Mouse (Mus musculus) stomach, embryonic 16.5 days (tissue): ENCODE measurements around the gene Ccl7. TPM values are rescaled to one million over a fixed set of nuclear protein-coding genes. Genes with fewer than 3 reads are reported as not detected.

Source experiments
- ATAC-seq: fragments of 200-750 bp; cut with Nextera tagmentation; 2 replicates; pipeline ENCODE4 v1.8.0; 2017; ENCODE audit warnings: moderate number of reproducible peaks, moderate TSS enrichment; ENCODE audit not compliant: insufficient read depth, low FRiP score
- H3K27ac ChIP-seq: fragments of 300-500 bp; sonication (generic); 2 replicates; pipeline ENCODE4 v1.5.1; 2014; ENCODE audit warnings: low read length
- H3K27me3 ChIP-seq: fragments of 300-500 bp; sonication (generic); 2 replicates; pipeline ENCODE4 v1.6.1; 2014; ENCODE audit warnings: low read length, control low read depth, mixed read lengths; ENCODE audit not compliant: control insufficient read depth, insufficient read depth
- H3K36me3 ChIP-seq: fragments of 300-500 bp; sonication (generic); 2 replicates; pipeline ENCODE4 v1.6.1; 2014; ENCODE audit warnings: low read length; ENCODE audit not compliant: control insufficient read depth, insufficient read depth
- H3K4me1 ChIP-seq: fragments of 300-500 bp; sonication (generic); 2 replicates; pipeline ENCODE4 v1.6.1; 2014; ENCODE audit warnings: low read length, control low read depth, mixed read lengths; ENCODE audit not compliant: control insufficient read depth, insufficient read depth
- H3K4me2 ChIP-seq: fragments of 300-500 bp; sonication (generic); 2 replicates; pipeline ENCODE4 v1.6.1; 2014; ENCODE audit warnings: low read depth, low read length, mixed read lengths
- H3K4me3 ChIP-seq: fragments of 300-500 bp; sonication (generic); replicated peaks from 2 replicates; pipeline ENCODE4 v1.5.1; 2014; ENCODE audit warnings: mild to moderate bottlenecking, low read length
- H3K9ac ChIP-seq: fragments of 300-500 bp; sonication (generic); 2 replicates; pipeline ENCODE4 v1.6.1; 2014; ENCODE audit warnings: low read length
- H3K9me3 ChIP-seq: fragments of 300-500 bp; sonication (generic); replicated peaks from 2 replicates; pipeline ENCODE4 v1.6.1; 2016; ENCODE audit warnings: low read length, control low read depth; ENCODE audit not compliant: control insufficient read depth
- WGBS: fragments of 180-500 bp; shearing (Covaris S2); extraction: QIAGEN DNeasy Blood & Tissue Kit; methylation state at CpG from one replicate; pipeline ENCODE4 v1.1.7; 2014; 5-methylcytosine and 5-hydroxymethylcytosine counted together
- polyA plus RNA-seq: library from polyadenylated mRNA; unstranded; fragments of >200 nt; fragmentation: Nextera tagmentation; extraction: Ambion mirVana; gene quantifications from 2 replicates; pipeline ENCODE4 v1.2.1, GENCODE M21; 2015

Gene Ccl7
- 1.7 and 1.8 TPM in 2 replicates for polyA plus RNA-seq

DNA sequence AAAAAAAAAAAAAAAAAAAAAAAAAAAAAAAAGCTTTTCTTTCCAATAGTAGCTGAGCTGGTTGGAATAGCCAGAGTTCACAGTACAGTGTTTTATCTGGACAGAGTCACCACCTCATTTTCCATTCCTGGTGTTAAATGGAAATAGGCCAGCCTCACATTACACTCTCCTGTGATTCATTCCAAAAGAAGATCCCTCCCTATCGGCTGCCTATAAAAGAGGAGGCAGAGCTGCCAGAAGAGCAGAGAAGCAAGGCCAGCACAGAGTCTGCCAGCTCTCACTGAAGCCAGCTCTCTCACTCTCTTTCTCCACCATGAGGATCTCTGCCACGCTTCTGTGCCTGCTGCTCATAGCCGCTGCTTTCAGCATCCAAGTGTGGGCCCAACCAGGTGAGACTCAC, at the start of gene Ccl7:
Gene Ccl7, plus strand, starts transcription at position 242 of the 400 bp plus-strand sequence.
- Histone ChIP-seq H3K9me3 (no peaks in the 10 kb centered on the region), H3K27ac (no peak within 1 kb of the TSS), H3K36me3 (no peaks in the 10 kb centered on the region), H3K4me2 (no peak within 1 kb of the TSS), H3K4me3 (no peak within 1 kb of the TSS), H3K4me1 (no peaks in the 10 kb centered on the region), H3K9ac (no peak within 1 kb of the TSS), H3K27me3 (no peaks in the 10 kb centered on the region)
- WGBS, result 71% methylated on average over 3 of the region's 3 CpGs
- no peak for ATAC-seq

DNA sequence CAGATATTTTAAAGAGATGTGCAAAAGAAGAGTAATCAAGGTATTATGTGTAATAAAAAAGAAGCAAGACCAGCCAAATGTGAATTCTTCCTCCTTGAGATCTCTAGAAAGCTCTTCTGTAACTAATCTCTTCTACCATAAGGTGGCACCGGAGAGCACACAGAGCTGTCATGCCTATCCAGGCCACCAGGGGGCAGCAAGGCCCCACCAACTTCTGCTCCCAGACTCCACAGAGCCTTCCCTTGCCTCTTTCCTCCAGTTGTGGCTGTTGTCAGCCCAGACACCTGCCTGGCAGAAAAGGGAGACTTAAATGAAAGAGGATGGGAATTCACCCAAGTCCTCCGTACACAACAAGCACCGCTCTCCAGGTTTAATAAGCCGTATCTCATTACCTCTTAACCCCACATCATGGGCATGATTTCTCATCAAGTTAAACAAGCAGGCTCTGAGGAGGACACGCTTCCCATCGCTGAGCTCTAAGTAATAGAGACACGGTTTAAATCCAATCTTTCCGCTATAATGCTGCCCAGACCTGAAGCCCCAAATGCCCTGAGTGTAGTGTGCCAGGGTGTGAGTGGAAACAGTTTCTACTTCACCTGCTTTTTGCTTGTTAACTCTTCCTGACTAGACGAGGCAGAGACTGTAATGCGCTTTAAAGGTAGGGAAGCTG, 49.2 kb upstream of the Ccl7 start:
- Histone ChIP-seq H3K27ac (no peak overlapping the region), H3K27me3 (no peaks in the 10 kb centered on the region), H3K36me3 (no peaks in the 10 kb centered on the region), H3K9me3 (no peaks in the 10 kb centered on the region), H3K9ac (no peak overlapping the region), H3K4me2 (no peak overlapping the region), H3K4me3 (no peak overlapping the region), H3K4me1 (no peaks in the 10 kb centered on the region)
- WGBS, result 65% methylated on average over 10 of the region's 10 CpGs
- ATAC-seq, result no peak

DNA sequence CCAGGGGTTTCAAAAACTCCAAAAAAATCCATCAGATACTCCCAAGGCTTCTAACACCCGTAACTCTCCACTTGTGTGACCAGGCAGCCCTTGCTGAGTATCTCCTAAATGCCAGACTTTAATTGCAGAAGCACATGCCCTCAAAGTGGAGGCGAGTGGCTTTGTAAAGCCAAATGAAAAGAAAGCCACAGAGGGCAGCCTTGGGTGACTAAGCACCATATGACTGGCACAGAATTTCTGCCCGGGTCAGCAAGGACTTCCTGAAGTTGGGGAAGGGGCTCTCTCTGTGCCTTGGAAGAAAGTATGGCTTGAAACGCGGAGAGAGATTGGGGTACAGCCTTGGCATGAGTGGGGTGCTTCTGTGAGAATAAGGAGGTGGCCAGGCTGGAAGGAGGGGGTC, 48.4 kb upstream of the Ccl7 start:
- H3K9ac ChIP-seq, result no peak overlapping the region
- no peak for ATAC-seq
- H3K4me2 ChIP-seq, result no peak overlapping the region
- H3K4me3 ChIP-seq, result no peak overlapping the region
- H3K27me3 ChIP-seq, result no peaks in the 10 kb centered on the region
- no peaks in the 10 kb centered on the region for H3K4me1 ChIP-seq
- H3K36me3 ChIP-seq, result no peaks in the 10 kb centered on the region
- WGBS, result 81% methylated on average over 5 of the region's 5 CpGs
- H3K27ac ChIP-seq, result no peak overlapping the region
- H3K9me3 ChIP-seq, result no peaks in the 10 kb centered on the region

DNA sequence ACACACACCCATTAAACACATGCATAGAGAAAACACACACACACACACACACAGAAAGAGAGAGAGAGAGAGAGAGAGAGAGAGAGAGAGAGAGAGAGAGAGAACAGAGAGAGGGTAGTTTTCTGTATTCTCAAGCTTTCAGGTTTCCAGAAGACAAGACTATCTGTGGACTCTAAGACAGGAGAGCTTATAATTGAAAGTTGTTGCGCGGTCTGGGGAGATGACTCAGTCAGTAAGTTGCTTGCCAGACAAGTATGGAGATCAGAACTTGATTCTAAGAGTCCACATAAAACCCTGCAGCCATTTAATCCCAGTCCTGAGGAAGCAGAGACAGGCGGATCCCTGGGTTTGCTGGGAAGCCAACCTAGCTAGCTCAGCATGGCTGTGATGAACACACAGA, 46.9 kb upstream of the Ccl7 start:
- no peak overlapping the region for H3K9ac ChIP-seq
- H3K27ac ChIP-seq, result no peak overlapping the region
- no peak overlapping the region for H3K4me3 ChIP-seq
- no peak for ATAC-seq
- no peaks in the 10 kb centered on the region for H3K36me3 ChIP-seq
- WGBS, result 87% methylated on average over 3 of the region's 3 CpGs
- no peaks in the 10 kb centered on the region for H3K9me3 ChIP-seq
- no peaks in the 10 kb centered on the region for H3K4me1 ChIP-seq
- H3K4me2 ChIP-seq, result no peak overlapping the region
- no peaks in the 10 kb centered on the region for H3K27me3 ChIP-seq

DNA sequence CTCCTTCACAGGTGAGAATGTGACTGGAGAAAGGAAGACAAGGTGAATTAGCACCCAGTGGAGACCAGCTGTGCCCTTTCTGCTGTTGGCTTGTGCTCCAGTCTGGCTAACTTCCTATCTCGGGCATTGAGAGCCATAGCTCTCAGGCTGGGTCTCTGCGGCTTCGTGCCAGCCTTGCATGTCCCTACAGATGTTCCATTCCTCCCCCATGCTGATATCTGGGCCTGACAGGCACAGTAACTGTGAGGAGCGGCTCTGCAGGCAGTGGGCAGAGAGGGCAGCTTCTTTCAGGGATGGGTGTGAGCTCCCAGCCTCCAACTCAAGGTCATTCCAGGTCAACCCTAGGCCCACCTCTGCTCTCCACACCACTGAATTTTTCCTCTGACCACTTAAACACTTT, 46.0 kb upstream of the Ccl7 start:
- H3K27me3 ChIP-seq, result no peaks in the 10 kb centered on the region
- no peak overlapping the region for H3K4me2 ChIP-seq
- no peak overlapping the region for H3K27ac ChIP-seq
- H3K9ac ChIP-seq, result no peak overlapping the region
- no peaks in the 10 kb centered on the region for H3K4me1 ChIP-seq
- no peaks in the 10 kb centered on the region for H3K9me3 ChIP-seq
- no peak overlapping the region for H3K4me3 ChIP-seq
- H3K36me3 ChIP-seq, result no peaks in the 10 kb centered on the region
- no peak for ATAC-seq
- 75% methylated on average over 4 of the region's 4 CpGs for WGBS

DNA sequence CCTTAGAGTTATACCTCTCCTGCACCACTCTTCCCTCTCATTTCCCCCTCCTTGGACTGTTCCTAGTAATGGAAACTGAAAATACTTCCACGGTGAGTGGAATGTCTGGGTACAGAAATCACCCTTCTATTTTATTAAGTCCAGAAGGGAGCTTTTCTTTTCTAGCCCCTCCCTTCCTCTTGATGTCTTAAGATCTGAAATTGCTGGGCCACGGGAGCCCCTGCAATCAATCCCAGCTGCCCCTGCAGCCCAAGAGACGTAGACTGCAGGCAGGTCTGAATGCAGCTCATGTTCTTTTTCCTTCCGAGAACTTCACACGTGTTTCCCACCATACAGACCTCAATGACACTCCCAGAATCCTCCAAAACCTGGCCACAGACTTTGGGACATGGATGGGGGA, 44.9 kb upstream of the Ccl7 start:
- no peak overlapping the region for H3K9ac ChIP-seq
- no peaks in the 10 kb centered on the region for H3K27me3 ChIP-seq
- WGBS, result 58% methylated on average over 5 of the region's 5 CpGs
- no peaks in the 10 kb centered on the region for H3K4me1 ChIP-seq
- no peaks in the 10 kb centered on the region for H3K36me3 ChIP-seq
- ATAC-seq, result no peak
- no peak overlapping the region for H3K4me3 ChIP-seq
- H3K27ac ChIP-seq, result no peak overlapping the region
- H3K4me2 ChIP-seq, result no peak overlapping the region
- H3K9me3 ChIP-seq, result no peaks in the 10 kb centered on the region

DNA sequence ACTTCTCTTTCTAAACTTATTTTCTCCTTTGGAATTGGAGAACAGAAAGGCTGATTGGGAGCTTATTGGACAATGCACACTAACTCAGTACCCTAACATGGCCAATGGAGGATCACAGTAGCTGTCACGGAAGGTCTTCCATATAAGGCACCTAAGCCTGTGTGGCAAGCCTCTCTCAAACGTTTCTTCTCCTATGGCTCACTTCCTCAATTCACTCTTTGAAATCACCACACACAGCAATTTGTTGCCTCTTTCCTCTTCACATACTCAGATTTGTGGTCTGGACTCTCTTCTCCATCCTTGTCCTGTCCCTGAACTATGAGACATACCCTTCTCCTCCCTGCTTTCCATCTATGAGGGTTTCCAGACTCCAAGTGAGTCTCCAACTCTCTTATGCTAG, 40.7 kb upstream of the Ccl7 start:
- Histone ChIP-seq H3K36me3 (no peaks in the 10 kb centered on the region), H3K4me1 (no peaks in the 10 kb centered on the region), H3K9me3 (no peaks in the 10 kb centered on the region), H3K9ac (no peak overlapping the region), H3K27me3 (no peaks in the 10 kb centered on the region), H3K4me3 (no peak overlapping the region), H3K27ac (no peak overlapping the region), H3K4me2 (no peak overlapping the region)
- 62% methylated on average over 2 of the region's 2 CpGs for WGBS
- ATAC-seq, result no peak

DNA sequence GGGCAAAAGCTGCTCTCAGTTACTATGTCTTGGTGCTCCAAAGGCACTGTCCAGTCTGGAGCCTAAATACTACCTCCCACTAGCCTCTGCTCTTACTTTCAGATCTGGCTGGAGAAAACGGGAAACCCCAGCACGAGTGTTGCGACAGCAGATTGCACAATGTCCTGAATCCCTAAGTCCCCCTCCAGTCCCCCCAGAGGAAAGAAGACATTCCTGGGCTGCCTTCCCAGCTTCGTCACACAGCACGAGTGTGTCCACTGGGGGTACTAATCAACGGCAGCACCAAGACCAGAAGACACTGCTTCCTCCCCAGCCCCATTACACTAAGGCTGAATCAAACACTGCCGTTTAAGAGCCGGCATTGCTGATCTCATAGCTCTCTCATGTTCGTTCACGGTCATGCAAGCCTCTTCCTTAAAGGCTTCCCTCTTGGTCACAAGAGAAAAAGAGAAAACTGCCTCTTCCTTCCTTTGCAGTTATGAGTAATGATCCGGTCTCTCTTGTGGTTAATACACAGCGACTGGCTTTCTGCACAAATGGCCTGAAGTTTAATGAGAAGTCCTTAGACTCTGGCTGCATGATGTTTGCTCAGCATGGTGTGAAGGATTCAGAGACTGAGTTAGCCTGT, 38.6 kb upstream of the Ccl7 start:
- peak; percentile 21; the same call in 1 of the 2 replicates for ATAC-seq
- no peaks in the 10 kb centered on the region for H3K27me3 ChIP-seq
- 43% methylated on average over 12 of the region's 12 CpGs for WGBS
- H3K4me3 ChIP-seq, result no peak overlapping the region
- H3K27ac ChIP-seq, result no peak overlapping the region
- H3K4me2 ChIP-seq, result no peak overlapping the region
- H3K4me1 ChIP-seq, result peaks cover 5% of the 10 kb centered on the region
- H3K9ac ChIP-seq, result no peak overlapping the region
- no peaks in the 10 kb centered on the region for H3K36me3 ChIP-seq
- no peaks in the 10 kb centered on the region for H3K9me3 ChIP-seq

DNA sequence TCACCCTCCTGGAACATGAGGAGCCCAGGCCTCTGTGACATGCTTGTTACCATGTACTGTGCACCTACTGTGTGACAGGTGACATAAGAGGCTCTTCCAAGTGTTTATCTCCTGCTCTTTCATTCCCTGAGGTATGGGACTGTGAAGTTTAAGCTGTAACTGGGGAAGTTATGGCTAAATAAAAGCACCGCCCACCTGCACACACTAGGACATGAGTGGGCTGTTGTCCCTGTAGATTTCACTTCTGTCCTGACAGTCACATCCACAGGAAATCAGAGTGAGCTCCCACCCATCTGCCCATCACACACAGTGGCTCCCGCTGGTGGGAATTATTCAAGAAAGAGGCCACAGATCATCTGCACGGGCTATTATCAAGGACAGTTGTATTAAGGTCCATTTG, 35.4 kb upstream of the Ccl7 start:
- Histone ChIP-seq H3K9ac (no peak overlapping the region), H3K4me2 (no peak overlapping the region), H3K4me3 (no peak overlapping the region), H3K4me1 (peaks cover 5% of the 10 kb centered on the region), H3K27me3 (no peaks in the 10 kb centered on the region), H3K36me3 (no peaks in the 10 kb centered on the region), H3K9me3 (no peaks in the 10 kb centered on the region), H3K27ac (no peak overlapping the region)
- no peak for ATAC-seq
- 92% methylated on average over 3 of the region's 3 CpGs for WGBS
